Mouse (Mus musculus): ENCODE results near the gene Tsfm.
A peak's percentile ranks its signal among the peaks of the same experiment; 100 is the strongest.
"Not testable (repeated sequence)": the region's sequence is repeated elsewhere in the genome, so short reads cannot be mapped to it uniquely, and the experiment has no call there.

Tsfm gene

DNA sequence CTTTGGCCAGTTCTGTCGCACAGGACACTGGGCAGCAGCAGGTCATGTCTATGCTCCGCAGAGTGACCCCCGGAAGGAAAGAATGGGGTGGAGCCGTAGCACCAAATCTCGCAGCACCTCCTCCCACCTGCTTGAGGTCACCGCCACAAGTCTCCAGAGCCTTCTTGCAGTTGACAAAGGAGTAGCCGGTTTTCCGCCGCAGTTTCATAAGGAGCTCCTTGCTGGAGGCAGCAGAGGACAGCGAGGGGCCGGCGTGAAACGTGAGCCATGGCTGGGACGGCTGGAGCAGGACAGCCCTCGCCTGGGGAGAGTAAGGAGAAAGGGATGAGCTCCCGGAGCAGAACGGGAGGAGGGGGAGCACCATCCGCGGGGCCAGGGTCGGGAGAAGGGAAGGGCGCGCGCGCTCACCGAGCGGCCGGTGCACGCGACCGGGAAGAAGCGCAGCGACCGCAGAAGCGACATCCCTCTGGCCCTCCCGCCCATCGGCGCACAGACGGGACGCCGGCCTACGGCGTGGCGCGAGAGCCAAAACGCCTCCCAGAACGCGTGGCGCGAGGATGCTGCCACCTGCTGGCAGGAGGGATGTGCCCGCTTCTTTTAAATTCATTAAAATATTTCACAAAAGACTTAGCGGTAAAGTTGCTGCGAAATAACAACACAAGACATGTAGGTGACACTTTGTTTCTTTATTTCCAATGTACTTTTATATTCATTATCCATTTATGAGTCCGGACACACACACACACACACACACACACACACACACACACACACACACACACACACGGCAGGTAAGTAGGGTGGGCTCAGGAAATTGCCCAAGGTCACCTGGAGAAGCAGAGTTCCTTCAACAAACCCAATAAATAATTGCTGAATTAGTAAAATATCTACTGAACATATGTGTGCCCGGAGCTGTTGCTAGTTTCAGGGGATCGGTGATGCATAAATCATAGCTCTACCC is at the start of gene Tsfm:
Gene Tsfm, minus strand, starts transcription at position 505 of the 961 bp plus-strand sequence.
- peak; percentile 98 for DNase-seq

DNA sequence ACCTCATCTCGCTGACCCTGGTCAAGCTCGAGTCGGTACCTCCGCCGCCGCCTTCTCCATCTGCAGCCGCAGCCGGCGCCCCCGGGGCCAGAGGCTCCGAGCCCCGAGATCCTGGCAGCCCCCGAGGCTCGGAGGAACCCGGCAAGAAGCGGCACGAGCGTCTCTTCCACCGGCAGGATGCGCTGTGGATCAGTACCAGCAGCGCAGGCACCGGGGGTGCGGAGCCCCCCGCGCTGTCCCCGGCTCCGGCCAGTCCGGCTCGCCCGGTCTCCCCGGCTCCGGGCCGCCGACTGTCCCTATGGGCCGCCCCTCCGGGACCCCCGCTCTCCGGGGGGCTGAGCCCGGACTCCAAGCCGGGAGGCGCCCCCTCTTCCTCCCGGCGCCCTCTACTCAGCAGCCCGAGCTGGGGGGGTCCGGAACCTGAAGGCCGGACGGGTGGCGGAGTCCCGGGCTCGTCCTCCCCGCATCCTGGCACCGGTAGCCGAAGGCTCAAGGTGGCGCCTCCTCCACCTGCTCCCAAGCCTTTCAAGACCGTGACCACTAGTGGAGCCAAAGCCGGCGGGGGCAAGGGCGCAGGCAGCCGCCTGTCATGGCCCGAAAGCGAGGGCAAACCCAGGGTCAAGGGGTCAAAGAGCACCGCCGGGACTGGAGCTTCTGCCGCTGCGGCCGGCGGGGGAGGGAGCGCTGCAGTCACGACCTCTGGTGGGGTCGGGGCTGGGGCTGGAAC is 49.2 kb upstream of the Tsfm start:
- no peak for DNase-seq

DNA sequence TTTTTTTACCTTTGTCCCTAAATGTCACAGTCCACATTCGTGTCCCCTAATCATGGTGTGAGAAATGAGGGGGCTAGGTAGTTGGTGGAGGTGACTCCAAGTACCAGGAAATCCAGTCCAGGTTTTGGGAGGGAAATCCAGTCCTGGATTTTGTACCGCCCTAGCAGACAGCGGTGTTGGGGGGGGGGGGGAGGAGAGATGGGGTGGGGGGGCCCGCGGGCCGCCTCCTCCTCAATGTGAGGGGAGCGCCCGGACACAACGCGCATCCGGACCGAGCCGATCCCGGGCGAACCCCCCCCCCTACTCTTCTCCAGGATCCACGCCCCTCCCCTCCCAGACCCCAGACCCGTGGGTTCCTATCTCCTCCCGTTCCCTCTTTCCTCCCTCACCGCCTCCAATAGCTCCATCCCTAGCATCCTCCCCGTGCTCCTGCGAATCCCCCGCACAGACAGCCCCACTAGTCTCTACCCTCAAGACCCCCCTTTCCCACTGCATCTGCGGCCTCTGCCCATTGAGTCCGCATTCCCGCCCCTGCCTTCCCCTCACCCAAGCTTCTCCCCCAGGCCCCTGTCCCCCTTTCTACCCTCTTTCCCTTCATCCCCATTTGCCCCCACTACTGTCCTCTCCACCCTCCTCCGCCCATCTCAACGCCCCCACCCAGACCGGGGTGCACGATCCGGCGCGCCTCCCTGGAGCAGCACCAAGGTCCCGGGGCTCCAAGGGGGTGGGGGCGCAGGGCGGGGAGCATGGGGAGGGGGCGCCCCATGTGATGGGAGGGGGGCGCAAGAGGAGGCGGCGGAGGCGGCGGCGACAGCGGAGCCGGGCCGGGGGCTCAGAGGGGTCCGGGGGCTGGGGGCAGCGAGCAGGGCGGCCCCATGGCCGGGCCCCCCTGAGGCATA is 48.3 kb upstream of the Tsfm start:
- DNase-seq: peak; percentile 97

DNA sequence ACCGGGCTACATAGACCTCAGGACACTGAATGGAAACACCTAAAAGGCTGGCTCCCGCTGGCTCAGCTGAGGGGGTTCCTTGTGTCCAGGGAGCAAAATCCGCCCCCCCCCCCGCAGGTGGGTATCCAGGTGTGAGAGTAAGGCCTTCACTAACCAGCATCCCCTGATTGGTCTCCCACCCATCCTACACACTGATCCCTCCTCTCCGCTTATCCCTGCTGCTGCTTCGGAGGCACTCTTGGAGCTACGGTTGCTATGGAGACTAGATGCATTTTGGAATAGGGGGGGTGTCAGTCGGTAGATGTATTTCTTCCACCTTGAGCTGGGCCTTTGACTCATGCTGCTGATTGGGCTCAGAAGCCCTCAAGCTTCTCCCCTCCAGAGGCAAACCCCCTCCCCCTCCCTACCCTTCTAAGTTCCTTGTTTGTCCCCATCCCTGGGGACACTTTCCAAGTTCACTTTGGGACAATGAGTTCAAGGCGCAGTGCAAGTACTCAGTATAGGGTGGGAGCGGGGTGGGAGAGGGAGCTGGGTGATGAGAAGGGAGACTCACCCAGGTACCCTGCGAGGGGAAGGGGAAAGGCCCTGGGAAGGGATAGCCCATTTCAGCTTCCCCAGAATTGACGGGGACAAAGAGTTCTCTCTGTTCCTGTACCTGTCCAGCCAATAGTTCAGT is 47.5 kb upstream of the Tsfm start:
- DNase-seq: peak; percentile 95

DNA sequence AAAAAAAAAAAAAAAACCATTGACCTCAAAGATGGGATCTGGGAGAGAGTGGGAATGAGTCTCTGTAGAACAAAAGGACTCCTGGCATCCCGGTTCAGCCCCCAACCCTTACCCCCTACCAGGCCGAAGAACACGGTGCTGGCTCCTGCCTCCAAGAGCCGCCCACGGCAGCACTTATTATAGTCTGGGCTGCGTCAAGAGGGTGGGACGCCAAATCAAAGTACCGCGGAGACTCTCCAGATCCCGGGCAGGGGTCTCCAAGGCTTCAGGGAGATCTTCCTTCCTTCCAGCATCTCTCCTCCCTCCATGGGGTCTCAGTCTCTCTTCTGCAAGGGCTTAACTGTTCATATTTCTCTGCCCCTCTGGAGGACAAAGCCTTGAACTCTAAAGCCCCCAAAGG is 46.9 kb upstream of the Tsfm start:
- DNase-seq: no peak

DNA sequence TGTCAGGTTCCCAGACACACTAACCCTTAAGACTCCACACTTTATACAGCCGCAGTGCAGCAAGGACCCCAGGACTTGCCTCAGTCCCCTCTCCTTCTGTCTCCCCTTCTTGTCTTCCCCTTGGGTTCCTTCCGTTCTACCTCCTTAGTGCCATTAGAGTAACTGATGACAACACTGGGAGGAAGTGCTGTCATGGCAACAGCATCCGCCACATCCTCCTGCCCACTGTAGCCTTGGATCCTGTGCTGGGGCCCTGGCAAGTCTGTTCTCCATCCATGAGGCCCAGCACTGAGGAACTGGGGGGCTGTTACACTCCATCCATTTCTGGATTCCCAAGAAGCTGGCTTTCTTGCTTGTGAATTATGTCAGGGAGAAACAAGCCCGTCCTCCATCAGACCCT is 45.4 kb upstream of the Tsfm start:
- DNase-seq: peak; percentile 95

DNA sequence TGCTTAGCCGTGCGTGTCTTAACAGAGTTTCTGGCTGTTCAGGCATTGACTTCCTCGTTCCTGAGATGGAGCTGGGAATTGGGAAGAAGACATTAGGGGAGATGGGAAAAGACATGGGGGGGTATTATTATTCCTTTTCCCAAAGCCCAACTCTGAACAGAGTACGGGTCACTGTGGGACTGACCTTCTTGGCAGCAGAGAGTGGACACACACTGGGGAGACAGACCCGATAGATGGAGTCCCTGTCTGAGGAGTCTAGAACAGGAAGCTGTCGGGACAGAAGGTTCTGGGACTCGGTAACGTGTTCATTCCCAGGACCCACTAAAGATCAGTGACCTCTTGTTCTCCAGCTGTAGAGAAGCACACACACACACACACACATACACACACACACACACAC is 45.0 kb upstream of the Tsfm start:
- DNase-seq: peak; percentile 97

DNA sequence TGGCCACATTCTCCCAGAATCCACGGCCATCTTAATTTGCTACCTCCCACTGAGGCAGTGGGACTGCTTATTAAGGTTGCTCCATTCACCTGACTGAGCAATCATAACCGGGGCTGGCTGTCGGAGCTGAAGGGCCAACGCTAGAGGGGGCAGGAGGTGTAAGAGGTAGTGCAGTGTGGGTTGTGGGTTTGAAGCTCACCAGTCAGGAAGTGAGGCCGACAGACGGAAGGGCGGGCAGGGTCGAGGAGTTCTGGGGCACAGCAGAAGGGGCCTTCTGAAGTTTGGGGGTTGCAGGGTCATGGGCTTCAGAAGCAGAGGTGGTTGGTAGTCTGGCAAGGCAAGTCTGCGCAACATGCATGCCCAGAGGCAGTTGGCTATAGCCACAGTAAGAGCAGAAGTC is 44.4 kb upstream of the Tsfm start, which contains the start of gene Agap2:
Gene Agap2, plus strand, starts transcription at position 205 of the 400 bp plus-strand sequence.
- DNase-seq: peak; percentile 93

DNA sequence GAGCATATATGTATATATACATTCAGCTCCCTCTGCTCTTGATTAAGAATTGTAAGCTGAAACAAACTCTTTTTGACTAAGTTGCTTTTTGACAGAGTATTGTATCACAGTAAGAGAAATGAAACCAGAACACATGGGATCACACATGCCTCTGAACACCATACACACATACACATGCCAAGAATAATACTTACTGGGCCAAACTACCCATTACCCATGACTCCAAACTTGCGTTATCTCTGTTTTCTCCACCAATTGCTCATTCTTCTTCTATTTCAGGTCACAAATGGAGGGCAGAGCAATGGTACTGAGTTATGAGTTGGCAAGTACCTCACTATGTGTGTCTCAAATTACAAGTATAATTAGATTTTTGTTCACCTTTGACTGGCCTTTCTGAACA is 43.3 kb upstream of the Tsfm start:
- no peak for DNase-seq

DNA sequence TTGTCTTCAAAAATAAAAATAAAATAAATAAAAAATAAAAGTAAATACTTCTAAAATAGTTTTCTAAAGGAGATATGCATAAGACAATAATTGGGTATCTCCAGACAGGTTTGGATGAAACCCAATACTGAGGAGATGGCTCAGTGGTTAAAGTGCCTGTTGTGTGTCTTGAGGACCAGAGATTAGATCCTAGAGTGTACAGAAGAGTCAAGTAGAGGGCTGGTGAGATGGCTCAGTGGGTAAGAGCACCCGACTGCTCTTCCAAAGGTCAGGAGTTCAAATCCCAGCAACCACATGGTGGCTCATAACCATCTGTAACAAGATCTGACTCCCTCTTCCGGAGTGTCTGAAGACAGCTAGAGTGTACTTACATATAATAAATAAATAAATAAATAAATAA is 42.3 kb upstream of the Tsfm start:
- DNase-seq: not testable (repeated sequence)

DNA sequence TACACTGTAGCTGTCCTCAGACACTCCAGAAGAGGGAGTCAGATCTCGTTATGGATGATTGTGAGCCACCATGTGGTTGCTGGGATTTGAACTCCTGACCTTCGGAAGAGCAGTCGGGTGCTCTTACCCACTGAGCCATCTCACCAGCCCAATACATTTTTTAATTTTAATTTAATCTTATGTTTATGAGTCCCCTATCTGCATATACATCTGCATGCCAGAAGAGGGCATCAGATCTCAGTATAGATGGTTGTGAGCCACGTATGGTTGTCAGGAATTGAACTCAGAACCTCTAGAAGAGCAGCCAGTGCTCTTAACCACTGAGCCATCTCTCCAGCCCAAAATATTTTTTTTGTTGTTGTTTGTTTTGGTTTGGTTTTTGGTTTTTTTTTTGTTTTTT is 41.6 kb upstream of the Tsfm start:
- DNase-seq: not testable (repeated sequence)

DNA sequence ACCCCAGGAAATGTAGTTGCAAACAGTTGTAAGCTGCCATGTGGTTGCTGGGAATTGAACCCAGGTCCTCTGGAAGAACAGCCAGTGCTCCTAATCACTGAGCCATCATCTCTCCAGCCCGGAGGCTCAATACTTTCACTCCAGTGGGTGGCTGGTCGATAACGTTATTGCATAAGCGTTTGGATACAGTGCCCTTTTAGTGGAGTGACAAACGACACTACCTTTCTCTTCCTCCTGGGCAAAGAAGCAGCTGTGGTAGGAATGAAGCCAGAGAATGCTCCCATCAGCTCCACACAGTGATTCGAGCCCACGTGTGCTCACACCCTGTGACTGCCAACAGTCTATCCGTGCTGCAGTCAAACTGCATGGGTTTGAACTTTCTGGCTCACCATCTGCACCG is 40.6 kb upstream of the Tsfm start:
- peak; percentile 88 for DNase-seq

DNA sequence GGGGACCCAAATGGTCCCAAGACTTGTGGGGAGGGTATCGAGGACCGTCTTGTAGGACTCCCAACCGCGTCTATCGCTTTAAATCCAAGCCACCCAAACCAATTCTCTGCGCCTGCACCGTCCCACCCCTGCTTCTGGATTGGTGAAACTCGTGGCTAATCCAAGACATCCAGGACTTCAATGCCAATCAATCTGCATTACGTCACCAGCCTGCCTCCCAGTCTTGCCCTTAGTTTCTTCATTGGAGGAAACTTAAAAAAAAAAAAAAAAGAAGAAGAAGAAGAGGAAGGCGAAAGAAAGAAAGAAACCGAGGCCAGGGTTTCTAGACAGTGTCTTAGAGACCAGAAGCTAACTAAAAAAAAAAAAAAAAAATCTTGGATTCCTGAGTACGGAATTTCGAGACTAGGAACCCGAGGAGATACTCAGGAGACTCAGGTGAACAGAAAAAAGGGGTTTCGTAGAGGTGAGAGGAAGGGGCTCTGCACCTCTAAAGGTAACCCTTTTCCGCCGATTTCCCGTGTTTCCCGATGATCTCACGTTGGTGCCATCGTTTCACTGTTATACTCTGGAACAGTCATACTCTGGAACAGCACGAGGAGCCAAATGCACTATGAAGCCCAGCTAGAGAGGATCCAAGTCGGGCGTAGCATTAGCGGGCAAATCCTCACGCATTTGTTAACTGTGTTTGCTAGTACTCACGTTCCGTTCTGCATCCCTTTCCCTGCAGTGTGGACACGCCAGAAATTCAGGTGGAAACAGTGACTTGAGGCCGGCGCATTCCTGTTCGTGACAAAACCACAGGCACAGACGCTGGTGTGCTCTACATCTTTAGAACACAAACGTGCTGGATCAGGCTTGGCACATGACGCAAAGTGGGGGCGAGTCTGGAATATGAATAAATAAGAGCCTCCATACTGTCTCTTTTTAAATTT is 39.8 kb upstream of the Tsfm start, which contains the start of gene Tspan31:
Gene Tspan31, minus strand, starts transcription at position 75 of the 932 bp plus-strand sequence.
- DNase-seq: peak; percentile 100

DNA sequence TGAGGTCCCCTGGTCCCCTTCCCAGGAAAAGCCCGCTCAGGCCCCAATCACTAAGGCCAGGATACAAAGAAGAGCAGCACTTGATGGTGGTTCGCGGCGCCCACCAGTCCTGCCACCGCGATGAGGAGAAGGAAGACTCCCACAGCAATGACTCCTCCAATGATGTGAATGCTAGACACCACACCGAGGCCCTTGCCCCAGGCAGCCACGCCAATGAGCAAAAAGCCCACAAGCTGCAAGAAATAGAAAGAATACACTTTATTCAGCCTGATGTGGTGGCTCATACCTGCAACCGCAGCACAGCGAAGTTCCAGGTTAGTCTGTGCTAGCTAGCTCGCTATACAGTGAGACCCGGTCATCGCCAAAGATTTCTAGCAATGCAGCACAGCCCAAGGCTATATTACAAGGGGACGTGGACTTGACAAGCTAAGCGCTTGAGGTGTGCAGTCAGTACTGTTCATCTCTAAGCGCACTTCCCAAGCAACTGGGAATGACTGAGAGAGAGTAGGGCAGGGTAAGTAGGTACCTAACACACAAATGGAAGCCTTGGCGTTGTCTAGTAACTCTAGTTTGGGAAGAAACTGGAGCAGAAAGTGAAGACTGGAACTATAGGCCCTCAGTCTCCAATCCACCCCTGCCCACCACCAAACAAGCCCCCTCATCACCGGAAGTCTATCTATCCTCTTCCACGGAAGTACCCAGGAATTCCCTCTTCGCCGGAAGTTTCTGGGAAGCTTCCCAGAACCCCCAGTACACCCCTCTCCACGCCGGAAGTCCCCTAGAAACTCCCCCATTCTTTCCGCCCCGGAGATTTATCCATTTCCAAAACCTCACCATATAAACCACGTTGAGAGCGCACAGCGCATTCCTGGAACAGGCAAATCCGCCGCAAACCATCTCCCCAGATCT is 38.9 kb upstream of the Tsfm start:
- peak; percentile 91 for DNase-seq

DNA sequence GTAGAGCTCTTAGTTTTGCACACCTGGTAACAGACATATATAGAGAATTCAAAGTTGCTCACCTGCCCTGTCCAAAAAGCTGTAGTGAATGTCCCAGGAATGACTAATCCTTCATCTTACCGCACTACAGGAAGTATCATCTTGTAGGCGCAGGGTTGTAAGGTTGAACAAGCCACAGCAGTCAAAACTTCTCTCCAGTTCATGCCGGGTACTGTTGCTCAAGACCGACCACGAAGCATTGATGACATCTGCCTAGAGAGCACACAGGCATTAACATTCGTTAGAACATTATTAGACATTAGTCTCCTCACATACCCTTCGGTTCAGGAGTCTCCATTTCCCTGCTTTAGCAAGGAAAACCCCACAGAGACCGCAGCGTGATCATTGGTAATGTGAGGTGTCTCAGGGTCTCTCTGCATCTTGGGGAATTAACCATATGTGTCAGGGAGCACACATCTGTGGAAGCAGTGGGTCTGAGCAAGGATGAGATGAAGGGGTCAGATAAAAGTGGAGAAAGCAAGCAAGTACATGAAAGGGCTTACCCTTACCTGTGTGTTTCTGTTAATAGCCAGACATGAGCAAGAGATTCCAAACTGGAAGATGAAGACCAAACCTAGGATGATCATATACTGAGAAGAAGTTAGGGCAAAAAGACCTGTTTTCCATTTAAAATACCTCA is 37.9 kb upstream of the Tsfm start:
- DNase-seq: no peak

DNA sequence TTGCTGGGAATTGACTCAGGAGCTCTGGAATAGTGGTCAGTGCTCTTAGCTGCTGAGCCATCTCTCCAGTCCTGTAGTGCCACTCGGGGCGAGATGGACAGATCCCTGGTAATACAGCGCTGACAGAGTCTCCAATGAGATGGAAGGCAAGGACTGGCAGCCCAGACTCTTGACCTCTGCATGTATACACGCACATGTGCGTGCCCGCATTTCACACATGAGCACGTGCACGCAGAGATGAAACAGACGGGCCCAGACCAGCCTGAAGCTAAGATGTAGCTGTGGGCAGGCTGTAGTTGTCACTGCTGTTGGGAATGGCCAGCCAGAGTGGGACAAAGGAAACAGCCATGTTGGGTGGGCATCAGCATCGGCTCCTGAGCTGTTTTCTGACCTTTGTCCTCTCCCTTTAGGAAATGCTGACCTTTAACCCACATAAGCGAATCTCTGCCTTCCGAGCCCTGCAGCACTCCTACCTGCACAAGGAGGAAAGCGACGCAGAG is 35.9 kb upstream of the Tsfm start:
- DNase-seq: peak; percentile 91

DNA sequence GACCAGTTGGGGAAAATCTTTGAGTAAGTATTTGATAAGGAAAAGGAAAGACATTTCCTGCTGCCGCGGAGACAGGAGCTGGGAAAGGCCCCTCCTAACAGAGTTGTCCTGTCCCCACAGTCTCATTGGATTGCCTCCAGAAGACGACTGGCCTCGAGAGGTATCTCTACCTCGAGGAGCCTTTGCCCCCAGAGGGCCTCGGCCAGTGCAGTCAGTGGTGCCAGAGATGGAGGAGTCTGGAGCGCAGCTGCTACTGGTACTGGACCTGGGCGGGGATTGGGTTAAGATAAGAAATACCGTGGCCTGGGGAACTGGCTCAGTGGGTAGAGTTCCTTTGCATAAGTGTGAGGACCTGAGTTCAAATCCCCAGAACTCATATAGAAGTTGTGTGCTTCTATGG is 35.3 kb upstream of the Tsfm start:
- peak; percentile 91 for DNase-seq

DNA sequence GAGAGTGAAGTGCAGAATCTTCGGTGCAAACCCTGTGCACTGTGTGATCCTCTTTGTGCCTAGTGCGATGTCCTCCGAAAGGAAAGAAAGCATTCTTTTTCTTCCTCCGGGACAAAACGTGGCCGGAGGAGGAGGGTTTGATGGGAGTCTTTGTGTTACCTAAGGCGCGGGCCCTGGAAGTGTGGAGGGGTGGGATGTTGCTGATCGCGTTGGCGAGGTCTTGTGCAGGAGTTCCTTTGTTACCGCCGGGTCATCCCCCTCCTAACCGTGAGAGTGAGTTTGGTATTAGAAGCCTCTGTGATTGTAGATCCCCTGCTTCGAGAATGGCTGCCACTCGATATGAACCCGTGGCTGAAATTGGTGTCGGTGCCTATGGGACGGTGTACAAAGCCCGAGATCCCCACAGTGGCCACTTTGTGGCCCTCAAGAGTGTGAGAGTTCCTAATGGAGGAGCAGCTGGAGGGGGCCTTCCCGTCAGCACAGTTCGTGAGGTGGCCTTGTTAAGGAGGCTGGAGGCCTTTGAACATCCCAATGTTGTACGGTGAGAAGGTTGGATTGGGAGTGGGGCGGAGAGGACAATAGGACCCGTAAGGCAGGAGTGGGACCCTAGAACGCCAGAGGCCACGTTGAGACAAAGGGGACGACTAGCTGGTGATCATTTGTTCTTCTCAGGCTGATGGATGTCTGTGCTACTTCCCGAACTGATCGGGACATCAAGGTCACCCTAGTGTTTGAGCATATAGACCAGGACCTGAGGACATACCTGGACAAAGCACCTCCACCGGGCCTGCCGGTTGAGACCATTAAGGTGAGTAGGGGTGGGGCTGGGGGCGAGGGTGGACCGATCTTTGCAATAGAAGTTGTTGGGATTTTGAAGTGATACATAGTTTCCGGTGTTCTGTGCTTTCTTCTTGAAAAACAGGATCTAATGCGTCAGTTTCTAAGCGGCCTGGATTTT is 33.6 kb upstream of the Tsfm start:
- peak; percentile 94 for DNase-seq
